Mouse (Mus musculus): ENCODE results near the gene Mrpl41. TPM values are rescaled to one million over a fixed set of nuclear protein-coding genes. Genes with fewer than 3 reads are reported as not detected.

The Mrpl41 gene
- 29.2 TPM for polyA plus RNA-seq (2014; fragmentation: Illumina TruSeq; extraction: RNeasy Lipid Tissue Mini Kit (QIAGEN cat#74804))

GRCm38 (mm10) chr2:24974906-24975703 is at the start of gene Mrpl41:
Gene Mrpl41 (minus strand): TSS chr2:24975098.

DNA sequence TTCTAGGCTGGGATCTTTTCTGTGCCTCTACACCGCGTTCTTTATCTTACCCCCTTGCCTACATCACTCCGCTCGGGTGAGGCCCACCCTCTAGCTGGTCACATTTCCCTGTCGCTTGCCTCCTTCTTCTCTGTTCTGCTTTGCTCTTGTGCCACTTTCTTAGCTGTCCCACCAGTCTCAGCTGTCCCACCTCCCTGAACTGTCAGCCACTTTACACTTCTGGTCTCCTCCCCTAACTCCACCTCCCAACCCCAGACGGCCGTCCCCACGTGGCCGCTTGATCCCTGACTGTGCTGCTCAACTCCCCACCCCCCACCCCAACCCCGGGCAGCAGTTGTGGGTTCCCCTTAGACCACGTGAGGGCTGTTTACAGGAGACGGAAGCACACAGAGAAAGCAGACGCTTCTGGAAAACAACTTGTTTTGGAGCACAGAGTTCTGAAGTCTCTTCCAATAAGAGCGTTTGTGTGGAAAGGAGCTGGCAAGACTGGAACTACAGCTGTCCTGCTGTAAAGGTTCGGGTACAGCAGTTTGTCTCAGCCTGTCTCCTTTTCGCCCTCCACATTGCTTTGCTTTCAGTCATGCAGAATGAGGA is 903 bp upstream of the Mrpl41 start, which contains the start of gene Pnpla7:
TSS of gene Pnpla7 (plus strand) at position 330 of the 594 bp plus-strand sequence.

DNA sequence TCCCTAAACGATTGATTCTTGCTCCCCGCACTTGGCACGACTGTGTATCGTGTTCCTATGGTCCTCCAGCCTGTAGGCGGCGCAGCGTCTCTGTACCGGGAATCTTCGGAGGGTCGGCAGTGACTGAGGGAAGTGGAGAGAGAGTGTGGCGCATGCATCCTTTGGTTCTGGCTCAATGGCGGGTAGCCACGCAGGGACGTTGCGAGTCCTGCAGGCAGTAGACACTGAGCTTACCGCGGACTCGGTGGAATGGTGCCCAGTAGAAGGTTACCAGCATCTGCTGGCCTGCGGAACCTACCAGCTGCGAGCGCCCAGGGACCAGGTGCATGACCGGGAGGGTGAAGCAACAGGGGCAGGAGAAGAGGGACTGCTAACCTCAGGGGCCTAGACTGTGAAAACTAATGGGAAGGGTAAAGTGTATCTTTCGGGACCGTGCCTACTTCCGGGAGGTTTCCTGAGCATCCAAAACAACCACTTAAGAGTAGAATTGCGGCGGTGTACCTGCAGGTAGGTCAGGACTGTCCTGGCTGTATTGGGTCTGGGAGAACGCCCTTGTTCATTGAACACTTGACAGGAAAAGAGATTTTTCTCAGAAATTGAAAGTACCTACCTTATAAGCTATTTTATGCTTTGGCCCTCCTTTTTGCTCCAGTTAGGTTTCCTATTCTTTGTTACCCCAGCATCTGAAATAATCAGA is 12.4 kb downstream of the Mrpl41 start, which contains the start of gene Dph7:
TSS of gene Dph7 (plus strand) at position 97 of the 697 bp plus-strand sequence.

DNA sequence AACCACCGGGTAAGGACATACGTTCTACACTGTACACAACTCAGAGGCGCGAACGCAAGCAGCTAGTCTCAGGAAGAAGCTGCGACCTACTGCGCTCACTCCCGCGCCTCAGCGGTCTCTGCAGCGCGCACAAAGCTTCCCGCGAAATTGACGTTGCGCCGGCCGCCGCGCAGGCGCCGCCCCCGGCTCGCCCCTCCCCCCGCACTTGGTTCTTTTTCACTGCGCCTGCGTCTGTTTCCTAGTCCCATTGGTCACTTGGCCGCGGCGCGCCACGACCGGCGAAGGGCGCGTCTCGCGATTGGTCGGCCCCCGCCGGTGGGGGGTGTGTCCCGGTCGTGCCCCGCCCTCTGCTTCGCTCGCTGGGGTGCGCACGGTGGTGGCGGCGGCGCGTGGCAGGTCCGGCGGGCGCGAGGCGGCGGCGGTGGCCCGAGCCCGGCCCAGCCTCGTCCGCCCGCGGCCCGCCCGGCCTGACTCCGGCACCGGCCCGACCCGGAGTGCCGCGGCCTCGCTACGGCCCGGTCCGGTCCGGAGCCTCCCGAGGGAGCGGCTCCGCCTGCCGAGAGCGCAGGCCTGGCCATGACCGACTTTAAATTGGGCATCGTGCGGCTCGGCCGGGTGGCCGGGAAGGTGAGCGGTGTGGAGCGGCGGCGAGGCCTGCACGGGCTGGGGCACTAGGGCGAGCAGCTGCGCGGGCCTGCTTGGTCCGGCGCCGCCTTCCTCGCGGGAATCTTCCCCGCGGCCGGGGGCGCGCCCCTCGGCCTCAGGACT is 25.3 kb downstream of the Mrpl41 start, which contains the start of gene Zmynd19:
TSS of gene Zmynd19 (plus strand) at position 372 of the 768 bp plus-strand sequence.

GRCm38 (mm10) chr2:24935057-24935796 is 39.7 kb downstream of the Mrpl41 start, which contains the start of gene Arrdc1:
Gene Arrdc1 (minus strand): TSS chr2:24935252.

Other genes with a start within 250 kb of the Mrpl41 start
- not detected for gene Cacna1b, start 211.9 kb downstream of the Mrpl41 start, polyA plus RNA-seq (2014; fragmentation: Illumina TruSeq; extraction: RNeasy Lipid Tissue Mini Kit (QIAGEN cat#74804))
- 18.0 TPM for gene Ehmt1, start 55.5 kb downstream of the Mrpl41 start, polyA plus RNA-seq (2014; fragmentation: Illumina TruSeq; extraction: RNeasy Lipid Tissue Mini Kit (QIAGEN cat#74804))
- 2.7 TPM for gene Arrdc1, start 39.8 kb downstream of the Mrpl41 start, polyA plus RNA-seq (2014; fragmentation: Illumina TruSeq; extraction: RNeasy Lipid Tissue Mini Kit (QIAGEN cat#74804))
- gene Zmynd19, start 25.3 kb downstream of the Mrpl41 start, polyA plus RNA-seq (2014; fragmentation: Illumina TruSeq; extraction: RNeasy Lipid Tissue Mini Kit (QIAGEN cat#74804)) = 15.8 TPM
- 4.2 TPM for gene Dph7, start 12.7 kb downstream of the Mrpl41 start, polyA plus RNA-seq (2014; fragmentation: Illumina TruSeq; extraction: RNeasy Lipid Tissue Mini Kit (QIAGEN cat#74804))
- gene Pnpla7, start 935 bp upstream of the Mrpl41 start, polyA plus RNA-seq (2014; fragmentation: Illumina TruSeq; extraction: RNeasy Lipid Tissue Mini Kit (QIAGEN cat#74804)) = 9.5 TPM
- 3.6 TPM for gene Nsmf, start 79.3 kb upstream of the Mrpl41 start, polyA plus RNA-seq (2014; fragmentation: Illumina TruSeq; extraction: RNeasy Lipid Tissue Mini Kit (QIAGEN cat#74804))
- gene Entpd8, start 105.2 kb upstream of the Mrpl41 start, polyA plus RNA-seq (2014; fragmentation: Illumina TruSeq; extraction: RNeasy Lipid Tissue Mini Kit (QIAGEN cat#74804)) = not detected
- not detected for gene Noxa1, start 120.1 kb upstream of the Mrpl41 start, polyA plus RNA-seq (2014; fragmentation: Illumina TruSeq; extraction: RNeasy Lipid Tissue Mini Kit (QIAGEN cat#74804))
- 4.8 TPM for gene Nrarp, start 205.7 kb upstream of the Mrpl41 start, polyA plus RNA-seq (2014; fragmentation: Illumina TruSeq; extraction: RNeasy Lipid Tissue Mini Kit (QIAGEN cat#74804))
- 2.8 TPM for gene Tor4a, start 221.8 kb upstream of the Mrpl41 start, polyA plus RNA-seq (2014; fragmentation: Illumina TruSeq; extraction: RNeasy Lipid Tissue Mini Kit (QIAGEN cat#74804))
- 4.4 TPM for gene Nelfb, start 236.4 kb upstream of the Mrpl41 start, polyA plus RNA-seq (2014; fragmentation: Illumina TruSeq; extraction: RNeasy Lipid Tissue Mini Kit (QIAGEN cat#74804))
- not detected for gene Stpg3, start 239.5 kb upstream of the Mrpl41 start, polyA plus RNA-seq (2014; fragmentation: Illumina TruSeq; extraction: RNeasy Lipid Tissue Mini Kit (QIAGEN cat#74804))
- not detected for gene Fam166a, start 243.6 kb upstream of the Mrpl41 start, polyA plus RNA-seq (2014; fragmentation: Illumina TruSeq; extraction: RNeasy Lipid Tissue Mini Kit (QIAGEN cat#74804))
- 43.8 TPM for gene Tubb4b, start 249.6 kb upstream of the Mrpl41 start, polyA plus RNA-seq (2014; fragmentation: Illumina TruSeq; extraction: RNeasy Lipid Tissue Mini Kit (QIAGEN cat#74804))